Mouse (Mus musculus) right cerebral cortex, postnatal 25 days (tissue): ENCODE measurements around the gene Lcp1.
"Not testable (repeated sequence)": the region's sequence is repeated elsewhere in the genome, so short reads cannot be mapped to it uniquely, and the experiment has no call there.

Experiments
- DNase-seq: peaks from one replicate; pipeline ENCODE4 v3.0.0; 2022

The Lcp1 gene

DNA sequence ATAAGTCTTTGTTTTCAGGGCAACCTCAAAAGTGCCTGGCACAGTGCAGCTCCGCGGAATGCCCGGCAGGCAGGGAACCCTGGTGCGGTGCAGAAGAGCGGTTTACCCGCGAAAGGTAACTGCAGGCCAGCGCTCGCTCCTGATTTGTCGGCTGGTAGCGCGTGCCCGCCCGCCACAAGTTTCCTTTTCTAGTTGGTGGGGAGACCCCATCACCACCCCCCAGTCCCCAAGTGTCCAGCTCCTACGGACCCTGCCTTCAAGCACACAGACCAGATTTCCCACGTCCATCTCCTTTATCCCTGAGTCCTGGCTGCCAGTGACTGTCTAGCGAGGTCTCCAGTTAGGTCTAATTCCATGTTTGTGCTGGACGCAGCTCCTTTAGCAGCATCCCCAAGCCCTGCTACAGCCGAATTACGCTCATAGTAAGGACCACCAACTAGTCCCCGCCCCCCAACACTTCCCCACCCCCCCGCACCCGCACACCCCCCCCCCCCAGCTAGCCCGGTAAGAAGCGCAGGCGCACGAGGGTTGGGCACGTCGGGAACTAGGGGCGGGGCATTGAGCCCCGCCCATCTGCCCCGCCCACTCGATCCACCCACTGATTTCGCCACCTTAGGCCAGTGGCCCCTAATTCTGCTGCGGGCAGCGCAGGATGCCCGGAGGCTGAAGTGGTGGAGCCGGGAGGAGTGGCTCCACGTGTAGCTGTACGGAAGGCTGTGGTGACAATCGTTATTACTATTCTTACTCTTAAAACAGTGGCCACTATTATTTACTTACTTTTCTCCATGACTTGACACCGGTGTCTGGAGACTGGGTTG is at the start of gene Lcp1, which contains the start of gene Lrrc63:
Gene Lcp1 (plus strand): TSS at position 601 of the 818 bp plus-strand sequence.
Gene Lrrc63 (minus strand): TSS at position 381 of the 818 bp plus-strand sequence.
- DNase-seq, result peak; percentile 30

DNA sequence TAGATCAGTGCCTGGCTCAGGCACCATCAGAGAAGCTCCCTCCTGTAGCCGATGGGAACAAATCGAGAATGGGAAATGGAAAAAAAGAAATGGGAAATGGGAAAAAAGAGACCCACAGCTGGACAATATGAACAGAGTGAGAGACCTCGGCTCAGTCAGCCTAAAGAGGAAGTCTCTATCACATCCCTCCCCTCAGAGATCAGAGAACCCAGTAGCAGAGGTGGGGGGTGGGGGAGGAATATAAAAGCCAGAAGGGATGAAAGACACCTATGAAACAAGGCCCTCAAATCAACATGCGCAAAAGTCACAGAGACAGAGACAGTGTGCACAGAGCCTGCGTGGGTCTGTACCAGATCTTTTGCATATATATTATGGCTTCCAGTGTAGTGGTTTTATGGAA is 27.9 kb upstream of the Lcp1 start:
- DNase-seq, result no peak

DNA sequence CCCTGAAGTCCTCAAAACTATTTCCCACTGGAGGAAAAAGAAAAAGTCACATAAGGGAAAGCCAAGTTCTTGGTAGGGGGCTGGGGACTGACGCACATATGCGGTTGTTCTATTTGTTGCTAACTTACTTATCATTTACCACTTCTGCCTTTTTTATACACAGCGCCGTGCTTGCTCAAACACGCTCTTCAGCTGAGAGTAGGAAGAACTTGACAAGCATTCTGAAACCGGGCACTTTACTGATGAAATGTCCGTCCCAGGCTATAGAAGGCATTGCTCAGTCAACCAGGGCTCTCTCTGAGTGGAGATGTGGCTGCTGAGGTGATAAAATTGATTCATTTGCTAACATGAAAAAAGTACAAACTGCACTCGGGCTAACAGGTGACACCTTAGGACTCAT is 9.2 kb upstream of the Lcp1 start:
- no peak for DNase-seq

DNA sequence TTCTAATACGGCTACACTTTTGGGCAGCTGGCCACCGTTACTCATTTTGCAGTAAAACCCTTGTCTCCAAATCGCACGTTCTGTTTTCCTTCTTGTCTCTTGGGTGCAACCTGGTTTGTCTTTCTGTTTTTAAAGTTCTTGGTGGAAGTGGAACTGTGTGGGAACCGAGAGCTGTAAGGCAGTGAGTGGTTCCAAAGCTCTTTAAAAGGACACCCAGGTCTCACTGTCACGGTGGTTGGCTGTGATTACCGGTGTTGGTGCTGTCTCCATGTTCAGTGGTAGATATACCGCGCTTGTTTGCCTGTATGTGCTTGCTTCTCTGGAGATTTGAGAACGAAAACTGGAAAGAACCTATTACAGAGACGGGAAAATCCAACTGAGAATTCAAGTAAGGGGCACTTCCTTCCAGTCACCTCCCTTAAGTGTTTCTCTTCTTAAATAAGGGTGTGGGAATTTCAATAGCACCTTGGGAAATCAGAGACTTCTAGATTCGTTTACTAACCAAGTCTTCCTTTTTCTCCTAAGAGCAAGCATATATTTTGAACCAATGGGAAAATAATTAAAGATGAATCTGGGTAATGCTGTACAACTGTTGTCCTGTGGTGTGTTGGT is 529 bp downstream of the Lcp1 start:
- DNase-seq, result no peak

DNA sequence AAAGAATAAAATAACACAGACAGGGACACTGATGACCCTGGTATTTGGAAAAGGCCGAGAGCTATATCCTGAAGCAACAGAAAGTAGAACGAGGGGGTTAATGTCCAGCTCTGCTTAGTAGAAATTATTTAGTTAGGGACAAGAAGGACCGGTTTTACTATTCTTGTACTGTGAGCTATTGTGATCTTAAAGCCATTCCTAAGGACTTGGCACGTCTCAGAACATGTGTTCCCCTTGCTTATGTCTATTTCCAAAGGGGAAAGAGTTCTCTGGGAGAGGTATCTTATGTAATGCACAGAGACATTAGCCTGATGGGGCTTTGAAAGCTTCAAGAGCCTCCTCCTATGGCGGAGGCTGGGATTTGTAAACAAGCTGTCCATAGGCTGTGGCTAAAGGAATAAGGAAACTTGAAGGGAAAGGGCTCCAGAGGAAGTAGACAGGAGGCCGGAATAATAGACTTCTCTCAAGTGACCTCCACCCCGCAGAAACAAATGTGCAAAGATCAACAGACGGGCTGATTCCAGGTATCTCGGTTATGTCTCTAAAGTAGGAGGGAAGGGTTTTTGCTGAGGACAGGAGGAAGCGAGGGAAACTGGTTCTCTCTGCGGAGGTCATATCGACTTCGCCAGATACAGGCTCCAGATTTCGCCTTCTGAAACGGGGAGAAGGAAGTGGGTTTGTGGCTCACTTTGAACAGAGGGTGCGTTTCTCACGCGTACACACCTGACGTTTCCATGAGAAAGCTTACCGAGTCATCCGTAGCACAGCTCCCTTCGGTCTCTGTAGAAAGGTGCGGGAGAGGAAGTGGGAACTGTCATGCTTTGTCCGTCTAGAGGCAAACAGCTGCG is 5.4 kb downstream of the Lcp1 start:
- no peak for DNase-seq

DNA sequence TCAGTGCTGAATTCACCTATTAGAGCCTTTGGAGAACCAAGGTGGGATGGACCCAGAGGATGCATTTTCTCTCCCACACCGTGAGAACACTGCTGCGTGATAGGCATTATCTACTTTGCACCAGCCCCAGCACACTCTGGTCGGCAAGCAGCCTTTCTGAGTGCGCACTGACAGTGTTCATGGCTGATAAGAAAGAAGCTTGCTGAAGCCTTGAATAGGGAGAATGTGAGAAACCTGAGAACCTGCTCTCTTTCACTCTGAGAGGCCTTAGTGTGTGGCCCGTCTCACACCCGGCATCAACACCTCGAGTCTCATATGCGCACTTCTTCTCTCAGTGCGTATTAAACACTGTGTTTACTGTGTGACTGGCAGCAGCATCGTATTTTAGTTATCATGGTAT is 7.6 kb downstream of the Lcp1 start:
- no peak for DNase-seq

DNA sequence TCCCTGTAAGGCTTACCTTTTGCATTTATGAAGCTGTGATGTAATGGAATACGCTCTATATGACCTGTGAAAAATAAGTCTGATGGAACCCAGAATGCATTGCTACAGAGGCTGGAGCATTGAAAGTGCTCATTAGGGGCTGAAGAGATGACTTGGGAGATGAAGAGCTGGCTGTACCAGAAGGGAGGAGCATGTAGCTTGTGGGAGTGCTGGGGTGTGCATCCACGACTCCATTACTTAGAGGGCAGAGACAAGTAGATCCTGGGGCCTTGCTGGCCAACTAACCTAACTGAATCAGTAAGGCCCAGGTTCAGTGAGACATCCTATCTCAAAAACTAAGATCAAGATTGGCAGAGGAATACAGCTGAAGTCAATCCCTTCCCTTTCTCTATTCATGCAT is 8.3 kb downstream of the Lcp1 start:
- DNase-seq, result no peak

DNA sequence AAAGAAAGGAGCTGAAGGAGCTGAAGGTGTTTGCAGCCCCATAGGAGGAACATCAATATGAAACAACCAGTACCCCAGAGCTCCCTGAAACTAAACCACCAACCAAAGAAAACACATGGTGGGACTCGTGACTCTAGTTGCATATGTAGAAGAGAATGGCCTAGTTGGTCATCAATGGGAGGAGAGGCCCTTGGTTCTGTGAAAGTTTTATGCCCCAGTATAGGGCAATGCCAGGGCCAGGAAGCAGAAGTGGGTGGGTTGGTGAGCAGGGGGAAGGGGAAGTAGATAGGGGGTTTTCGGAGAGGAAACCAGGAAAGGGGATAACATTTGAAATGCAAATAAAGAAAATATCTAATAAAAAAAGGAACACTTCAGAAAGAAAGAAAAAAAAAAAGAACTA is 16.8 kb downstream of the Lcp1 start:
- not testable (repeated sequence) for DNase-seq

DNA sequence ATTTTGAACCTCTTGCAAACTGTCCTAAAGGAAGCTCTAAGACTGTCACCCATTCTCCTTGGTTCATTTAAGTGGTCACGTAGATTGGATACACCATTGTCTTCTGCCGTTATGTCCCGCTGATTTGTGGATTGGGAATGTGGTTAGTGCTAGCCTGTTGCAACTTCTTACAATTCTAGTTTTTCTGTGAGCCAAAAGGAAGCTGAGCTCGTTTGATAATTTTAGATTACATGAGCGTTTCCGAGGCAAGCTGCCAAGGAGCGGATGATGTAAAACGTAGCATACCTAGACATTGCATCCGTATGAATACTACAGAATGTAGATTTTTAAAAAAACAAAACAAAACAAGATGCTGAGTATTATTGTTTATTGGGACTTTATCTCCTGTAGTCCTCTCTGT is 17.3 kb downstream of the Lcp1 start:
- no peak for DNase-seq

DNA sequence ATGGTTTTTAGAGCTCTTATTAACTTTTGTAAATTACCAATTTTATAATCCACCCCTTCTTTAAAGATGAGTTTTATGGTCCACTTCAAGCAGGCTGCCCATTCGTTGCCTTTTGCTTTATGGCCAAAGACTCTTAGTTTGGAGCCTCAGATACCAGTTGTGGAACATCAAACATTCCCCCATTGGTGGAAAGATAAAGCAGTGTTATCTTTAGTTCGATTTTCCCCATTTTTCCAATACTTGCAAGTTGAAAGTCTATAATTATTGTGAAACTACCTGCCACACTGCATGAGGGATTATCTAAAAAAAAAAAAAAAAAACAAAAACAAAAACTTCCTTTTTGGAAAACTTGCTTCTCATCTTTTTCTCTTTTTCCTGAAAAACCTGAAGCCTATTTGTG is 19.8 kb downstream of the Lcp1 start:
- DNase-seq, result no peak

DNA sequence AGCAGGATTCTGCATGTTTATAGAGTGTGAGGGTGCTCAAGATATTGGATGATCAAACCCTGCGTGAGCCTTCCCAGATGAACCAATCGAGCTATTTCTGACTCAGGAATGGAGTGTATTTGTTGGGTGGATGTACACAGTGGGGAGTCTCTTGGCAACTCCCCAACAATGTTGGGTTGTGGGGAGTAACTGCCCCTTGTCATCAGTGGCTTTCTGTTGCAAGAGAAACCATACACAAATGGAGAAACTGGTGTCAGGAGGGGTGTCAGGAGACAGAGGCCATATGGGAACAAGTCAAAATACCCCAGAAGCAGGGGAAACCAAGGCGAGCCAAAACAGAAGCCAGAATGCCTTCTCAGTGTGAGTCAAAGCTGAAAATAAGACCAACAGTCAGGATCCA is 20.2 kb downstream of the Lcp1 start:
- no peak for DNase-seq

DNA sequence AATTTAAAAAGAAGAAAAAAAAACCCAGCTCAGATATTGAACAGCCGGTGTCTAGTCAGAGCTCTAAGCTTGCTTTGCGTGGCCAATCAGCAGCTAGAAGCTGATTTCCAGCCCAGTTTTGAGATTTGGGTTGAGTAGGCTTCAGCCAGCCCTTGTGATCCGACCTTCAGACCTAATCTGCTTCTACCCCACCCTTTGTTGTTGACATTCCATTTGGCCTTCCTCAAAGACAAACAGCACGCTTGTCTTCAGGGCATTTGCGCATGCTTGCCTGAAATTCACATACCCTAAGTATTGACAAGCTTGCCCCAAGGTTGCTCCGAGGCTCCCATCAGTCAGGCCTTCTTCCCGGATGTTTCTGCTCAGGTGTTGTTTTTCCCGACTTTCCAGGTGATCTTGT is 23.6 kb downstream of the Lcp1 start:
- no peak for DNase-seq

DNA sequence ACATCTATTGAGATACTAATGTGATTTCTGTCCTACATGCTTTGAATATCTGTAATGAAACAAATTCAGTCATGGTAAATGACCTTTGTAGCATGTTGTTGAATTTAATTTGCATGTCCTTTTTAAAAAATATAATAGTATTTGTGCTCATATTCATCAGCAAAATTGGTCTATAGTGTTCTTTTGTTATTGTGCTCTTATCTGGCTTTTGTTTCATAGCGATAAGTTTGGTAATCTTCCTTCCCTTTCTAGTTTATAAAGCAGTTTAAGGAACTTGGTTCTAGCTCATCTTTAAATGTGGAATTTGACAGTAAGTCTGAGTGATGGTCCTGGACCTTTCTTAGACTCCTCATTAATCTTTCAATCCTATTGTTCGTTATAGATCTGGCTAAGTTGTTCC is 28.5 kb downstream of the Lcp1 start:
- DNase-seq, result no peak

DNA sequence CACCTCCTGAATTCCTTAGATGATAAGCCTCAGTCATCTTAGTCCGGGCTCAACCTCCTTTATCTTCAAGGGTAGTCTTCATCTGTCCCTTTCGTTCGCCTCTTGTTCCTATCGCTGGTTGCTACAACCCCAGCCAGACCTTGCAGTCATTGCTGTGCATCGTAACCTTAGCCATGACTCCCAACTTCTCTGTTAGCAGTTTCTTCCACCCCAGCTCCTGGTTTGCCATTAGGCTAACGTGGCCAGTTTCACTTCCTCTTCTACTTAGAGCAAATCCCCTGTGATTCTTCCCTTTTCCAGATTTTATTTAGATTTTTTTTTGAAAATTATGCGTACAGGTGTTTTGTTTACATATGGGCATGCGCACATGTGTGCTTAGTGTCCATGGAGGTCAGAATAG is 33.0 kb downstream of the Lcp1 start:
- DNase-seq, result no peak

DNA sequence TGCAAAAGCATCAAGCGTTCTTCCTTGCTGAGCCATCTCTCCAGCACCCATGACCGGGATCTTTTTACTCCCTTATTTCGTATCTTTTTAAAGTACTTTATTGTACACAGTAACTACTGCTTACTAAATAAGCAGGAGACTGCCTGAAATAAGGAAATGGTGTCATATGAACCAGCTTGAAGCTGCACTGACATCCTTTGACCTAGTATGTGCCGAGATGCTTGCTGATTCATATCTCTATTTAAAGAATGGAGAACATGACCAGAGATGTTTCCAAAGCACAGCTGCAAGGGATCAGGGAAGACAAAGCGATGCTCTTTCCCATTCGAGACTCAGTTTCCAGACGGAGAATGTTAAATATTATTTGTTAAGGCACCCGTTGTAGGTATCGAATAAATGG is 33.4 kb downstream of the Lcp1 start:
- no peak for DNase-seq

DNA sequence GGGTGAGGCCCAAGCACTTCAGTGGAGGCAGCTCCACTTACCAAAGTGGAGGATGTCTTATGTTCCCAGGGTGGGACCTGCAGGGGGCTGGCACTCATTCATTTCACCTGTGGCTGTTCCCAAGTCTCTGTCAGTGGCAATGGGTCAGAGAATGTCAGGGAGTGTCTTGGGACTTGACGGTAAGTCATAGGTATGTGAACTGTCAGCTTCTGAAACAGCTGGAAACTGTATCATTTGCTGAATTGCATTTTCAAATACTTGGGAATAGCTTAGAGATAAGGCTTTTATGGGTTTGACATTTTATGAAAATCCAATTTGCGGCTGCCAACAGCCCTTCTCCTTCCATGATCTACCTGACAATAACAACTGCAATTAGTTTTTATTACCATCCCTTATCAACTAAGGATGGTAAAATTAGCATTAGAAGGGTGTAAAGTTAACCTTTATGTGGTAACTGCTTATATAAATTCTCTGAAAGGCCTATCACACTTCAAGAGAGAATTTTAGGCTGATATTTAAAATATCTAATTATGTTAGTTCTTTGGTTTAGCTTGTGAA is 34.8 kb downstream of the Lcp1 start:
- DNase-seq, result no peak

DNA sequence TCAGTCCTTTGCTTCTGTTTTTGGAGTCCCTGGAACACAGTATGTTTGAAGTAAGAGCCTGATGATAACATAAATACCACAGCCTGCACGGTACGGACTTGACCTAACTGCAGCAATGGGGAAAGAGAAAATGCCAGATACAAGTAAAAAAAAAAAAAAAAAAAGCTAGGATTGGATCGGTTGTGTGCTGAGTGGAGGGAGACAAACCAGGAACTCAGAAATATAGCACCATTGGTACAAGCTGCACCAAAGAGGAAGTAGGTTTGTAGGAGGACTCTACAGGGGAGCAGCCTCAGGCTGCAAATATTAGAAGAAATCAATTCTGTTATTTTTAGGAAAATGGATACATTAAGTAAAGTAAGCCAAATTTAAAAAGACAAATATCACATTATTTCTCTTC is 37.6 kb downstream of the Lcp1 start:
- DNase-seq, result no peak

DNA sequence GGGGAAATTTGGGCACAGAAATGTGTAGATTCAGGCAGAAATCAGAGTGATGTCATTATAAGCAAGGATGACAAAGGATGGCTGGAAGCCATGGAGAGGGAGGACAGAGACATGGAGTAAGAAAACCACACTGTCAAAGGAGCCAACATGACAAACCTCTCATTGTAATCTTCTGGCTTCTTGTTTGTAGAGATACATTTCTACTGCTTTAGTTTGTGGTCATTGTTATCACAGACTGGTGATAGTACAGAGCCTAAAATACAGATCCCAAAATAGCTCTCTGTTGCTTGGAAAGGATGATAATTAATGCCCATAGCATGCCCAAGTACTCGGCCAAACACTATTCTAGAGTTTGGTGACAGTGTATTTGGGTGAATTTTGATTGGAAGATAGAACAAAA is 39.6 kb downstream of the Lcp1 start:
- no peak for DNase-seq

DNA sequence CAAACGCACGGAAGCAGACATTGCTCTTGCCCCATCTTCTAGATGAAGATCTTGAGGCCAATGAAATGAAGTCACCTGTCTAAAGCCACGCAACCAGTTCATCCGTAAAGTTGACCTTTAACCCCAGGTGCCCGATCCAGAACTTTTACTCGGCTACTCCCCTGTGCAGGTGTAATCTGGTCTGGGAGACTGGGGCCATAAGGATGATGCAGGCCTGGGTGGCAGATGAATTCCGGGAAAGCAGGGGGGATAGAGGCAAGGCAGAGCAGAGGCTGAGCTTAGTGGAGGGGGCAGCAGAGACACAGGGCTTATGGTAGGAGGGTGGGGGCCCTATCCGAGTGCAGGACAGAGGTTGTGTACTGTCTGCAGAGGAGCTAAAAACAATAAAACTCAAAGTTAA is 43.4 kb downstream of the Lcp1 start:
- DNase-seq, result no peak

DNA sequence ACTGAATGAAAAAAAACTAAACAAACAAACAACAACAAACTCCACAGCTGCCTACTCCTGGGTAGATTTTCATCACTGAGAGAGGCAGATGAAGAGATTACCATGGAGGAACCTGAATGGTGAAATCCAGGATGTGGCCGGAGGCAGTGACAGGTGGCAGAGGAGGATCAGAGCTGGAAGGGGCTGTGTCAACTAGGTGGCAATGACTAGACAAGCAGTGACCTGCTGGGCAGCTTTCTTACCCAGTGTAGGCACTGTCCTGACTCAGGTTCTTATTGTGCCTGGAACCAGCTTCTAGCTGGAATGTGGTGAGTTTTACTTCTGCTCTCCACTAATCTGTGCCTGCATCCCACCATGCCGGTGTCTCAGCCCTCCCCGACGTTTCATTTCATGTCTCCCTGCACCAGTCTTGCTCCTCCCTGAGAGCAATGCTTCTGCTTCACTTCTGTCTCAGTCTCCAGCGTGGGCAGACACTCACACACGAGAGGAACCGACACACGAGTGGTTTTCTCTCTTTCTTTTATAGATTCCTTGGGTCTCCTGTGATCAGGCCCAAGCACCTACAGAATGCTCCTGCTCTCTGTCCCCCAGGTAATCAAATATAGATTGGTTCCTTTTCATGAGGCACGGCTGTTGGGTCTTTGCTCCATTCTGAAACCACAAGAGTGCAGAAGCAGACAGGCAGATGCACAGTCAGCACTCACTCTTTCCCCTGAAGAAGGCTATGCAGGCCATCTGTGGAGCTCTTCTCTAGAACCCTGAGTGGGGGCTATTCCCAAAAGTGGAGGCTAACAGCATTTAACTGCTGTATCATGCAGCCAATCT is 44.0 kb downstream of the Lcp1 start:
- DNase-seq, result no peak

DNA sequence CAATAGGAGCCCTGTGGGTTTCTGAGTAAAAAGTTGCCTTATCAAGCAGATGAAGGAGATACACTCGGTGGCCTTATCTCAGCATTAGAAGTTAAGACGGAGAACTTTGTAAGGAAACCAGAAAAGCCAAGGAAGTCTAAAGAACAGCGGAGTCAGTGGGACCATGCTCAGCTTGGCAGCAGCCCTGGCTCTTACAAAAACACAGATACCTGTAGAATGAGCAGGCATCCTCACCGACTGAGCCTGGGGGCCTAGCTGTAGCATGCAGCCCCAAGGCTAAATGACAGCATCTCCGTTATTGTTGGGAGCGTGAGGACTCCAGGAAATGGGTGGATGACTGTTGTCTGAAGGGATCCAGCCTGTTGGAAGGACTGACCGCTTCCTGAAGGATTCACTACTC is 44.9 kb downstream of the Lcp1 start:
- DNase-seq, result no peak

DNA sequence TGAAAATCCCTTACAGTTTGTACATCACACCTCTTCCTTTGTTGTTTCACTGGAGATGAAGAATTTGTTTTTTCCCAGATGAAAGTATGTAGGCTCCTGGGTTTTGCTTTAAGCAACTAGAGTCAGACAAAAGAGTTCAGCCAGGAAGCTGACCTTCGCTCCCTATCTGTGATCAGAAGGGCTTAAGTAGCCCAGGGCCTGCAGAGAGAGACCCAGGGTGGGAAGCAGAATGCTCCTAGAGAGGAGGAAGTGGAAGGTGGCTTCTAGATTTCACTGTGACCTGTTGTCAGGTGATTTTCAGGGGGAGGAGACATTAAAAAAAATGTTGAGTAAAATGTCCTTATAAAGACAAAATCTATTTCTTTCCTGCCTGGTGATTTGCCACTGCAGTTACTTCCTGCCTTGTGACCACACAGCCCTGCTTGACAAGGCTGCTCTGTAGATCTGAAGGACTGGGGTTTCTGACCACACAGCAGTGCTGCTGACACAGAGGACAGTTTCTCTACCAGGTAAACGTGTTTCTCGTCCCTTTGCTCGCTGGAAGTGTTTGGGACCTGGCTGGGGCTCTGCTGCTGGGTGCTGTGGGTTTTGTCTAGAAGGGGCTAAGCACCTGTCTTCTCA is 45.6 kb downstream of the Lcp1 start:
- DNase-seq, result no peak
